9 mouse cellular contexts compared by ENCODE assay signal in genomic region chr9:14173631-14174323, GRCm38 (mm10).
DNase-seq lines count a peak whose midpoint lies in the region; ATAC-seq and TF ChIP-seq lines count a peak whose summit lies in the region.
"Had no signal": no experiment of that assay in that cellular context is flagged by ENCODE, and none has a peak within 500 bp of the region (broad histone marks: within the 10 kb centered on the region; RNA-seq: fewer than 3 reads in every experiment).

No protein-coding gene starts in this region.

- no peak overlapping the region for H3K4me3 ChIP-seq in forebrain, embryonic 10.5 days
- no peak overlapping the region for H3K4me3 ChIP-seq in heart, embryonic 13.5 days
- H3K4me3 ChIP-seq in kidney, embryonic 14.5 days (ENCODE audit: low read length) = no peak overlapping the region
- H3K4me3 ChIP-seq in limb, embryonic 14.5 days (replicated peaks; ENCODE audit: low read length) = no peak overlapping the region; the same call in 1 of the 2 replicates
- H3K4me3 ChIP-seq: myocyte had no signal

- peak; percentile 77 for ATAC-seq in heart, embryonic 13.5 days (ENCODE audit: extremely low read depth, insufficient number of reproducible peaks, low FRiP score, low TSS enrichment)
- ATAC-seq in kidney, embryonic 14.5 days (ENCODE audit: low FRiP score, low TSS enrichment) = peak; percentile 70; the same call in 1 of the 2 replicates
- ATAC-seq in limb, embryonic 14.5 days (ENCODE audit: low FRiP score, low read depth) = peak; percentile 92

- no peaks in the 10 kb centered on the region for H3K9me3 ChIP-seq in forebrain, embryonic 10.5 days
- no peaks in the 10 kb centered on the region for H3K9me3 ChIP-seq in heart, embryonic 13.5 days
- no peaks in the 10 kb centered on the region for H3K9me3 ChIP-seq in kidney, embryonic 14.5 days (ENCODE audit: control insufficient read depth, low read length)
- no peaks in the 10 kb centered on the region for H3K9me3 ChIP-seq in limb, embryonic 14.5 days (ENCODE audit: control insufficient read depth, low read length)

- peak overlapping the region; percentile 75 for H3K27ac ChIP-seq in forebrain, embryonic 10.5 days
- H3K27ac ChIP-seq in heart, embryonic 13.5 days (replicated peaks) = peak overlapping the region; percentile 89
- H3K27ac ChIP-seq in kidney, embryonic 14.5 days (ENCODE audit: low read depth, low read length) = peak overlapping the region; percentile 79; the same call in 1 of the 2 replicates
- H3K27ac ChIP-seq in limb, embryonic 14.5 days (replicated peaks; ENCODE audit: low read depth, low read length) = peak overlapping the region; percentile 84

- no peaks in the 10 kb centered on the region for H3K27me3 ChIP-seq in forebrain, embryonic 10.5 days (ENCODE audit: poor library complexity, severe bottlenecking)
- H3K27me3 ChIP-seq in heart, embryonic 13.5 days (replicated peaks) = no peaks in the 10 kb centered on the region
- no peaks in the 10 kb centered on the region for H3K27me3 ChIP-seq in kidney, embryonic 14.5 days (ENCODE audit: control insufficient read depth, insufficient read depth, low read length)
- H3K27me3 ChIP-seq in limb, embryonic 14.5 days (ENCODE audit: control insufficient read depth, insufficient read depth, low read length) = no peaks in the 10 kb centered on the region

- TF ChIP-seq POLR2A in limb, embryonic 14.5 days (IDR thresholded peaks at IDR 0.05; ENCODE audit: borderline replicate concordance, extremely low read depth, insufficient read depth, insufficient read length) = no peak

- H3K4me1 ChIP-seq in forebrain, embryonic 10.5 days = peaks cover 34% of the 10 kb centered on the region
- peaks cover 50% of the 10 kb centered on the region for H3K4me1 ChIP-seq in heart, embryonic 13.5 days
- H3K4me1 ChIP-seq in kidney, embryonic 14.5 days (ENCODE audit: control insufficient read depth, insufficient read depth, low read length) = peaks cover 37% of the 10 kb centered on the region
- H3K4me1 ChIP-seq in limb, embryonic 14.5 days (ENCODE audit: control insufficient read depth, insufficient read depth, low read length) = peaks cover 45% of the 10 kb centered on the region

- peak; percentile 24 for DNase-seq in CD4-positive, CD25-positive, alpha-beta regulatory T cell, adult 2 months (ENCODE audit: low read depth, low spot score)
- peak; percentile 66 to 73 for DNase-seq in adrenal gland, postnatal 36 days
- no peak for DNase-seq in forebrain, embryonic 10.5 days (ENCODE audit: extremely low spot score, low spot score)
- peak; percentile 90 for DNase-seq in limb, embryonic 14.5 days (ENCODE audit: low spot score)
- DNase-seq in ovary, postnatal 14 days (ENCODE audit: low spot score) = peak; percentile 73
- DNase-seq in thymus, postnatal 0 days (ENCODE audit: low spot score) = no peak

- peak overlapping the region; percentile 54 for H3K4me2 ChIP-seq in heart, embryonic 13.5 days
- H3K4me2 ChIP-seq in kidney, embryonic 14.5 days (replicated peaks; ENCODE audit: low read depth, low read length) = peak overlapping the region; percentile 24; the same call in 1 of the 2 replicates
- peak overlapping the region; percentile 33 for H3K4me2 ChIP-seq in limb, embryonic 14.5 days (replicated peaks; ENCODE audit: low read depth, low read length, severe bottlenecking)

- no peaks in the 10 kb centered on the region for H3K36me3 ChIP-seq in forebrain, embryonic 10.5 days (replicated peaks)
- no peaks in the 10 kb centered on the region for H3K36me3 ChIP-seq in heart, embryonic 13.5 days
- no peaks in the 10 kb centered on the region for H3K36me3 ChIP-seq in kidney, embryonic 14.5 days (ENCODE audit: control insufficient read depth, insufficient read depth, low read length)
- no peaks in the 10 kb centered on the region for H3K36me3 ChIP-seq in limb, embryonic 14.5 days (ENCODE audit: control insufficient read depth, insufficient read depth, low read length)

- peak overlapping the region; percentile 70 for H3K9ac ChIP-seq in heart, embryonic 13.5 days
- peak overlapping the region; percentile 18; the same call in 1 of the 2 replicates for H3K9ac ChIP-seq in kidney, embryonic 14.5 days (ENCODE audit: low read depth, low read length)
- no peak overlapping the region for H3K9ac ChIP-seq in limb, embryonic 14.5 days (ENCODE audit: low read depth, low read length, severe bottlenecking)

- 24% methylated on average over 11 of the region's 11 CpGs for WGBS in forebrain, embryonic 10.5 days
- WGBS in heart, embryonic 13.5 days = 24% methylated on average over 11 of the region's 11 CpGs
- WGBS in kidney, embryonic 14.5 days = 14% methylated on average over 11 of the region's 11 CpGs
- WGBS in limb, embryonic 14.5 days = 8% methylated on average over 11 of the region's 11 CpGs

Comparison
In these comparisons a context has a peak if more than half of its experiments do, and no peak if none do; other contexts are left out.
1. DNase-seq: peak in CD4-positive, CD25-positive, alpha-beta regulatory T cell, adult 2 months (single experiment), adrenal gland, postnatal 36 days (2 of 2), limb, embryonic 14.5 days (single experiment) and ovary, postnatal 14 days (single experiment); none in forebrain, embryonic 10.5 days (single experiment) and thymus, postnatal 0 days (single experiment).
2. Peak in every context shown above with its lines, with median percentiles within 50 percentile points of each other: H3K27ac ChIP-seq, ATAC-seq and H3K4me2 ChIP-seq.